Mouse (Mus musculus): ENCODE data around the gene Nav2. TPM values are rescaled to one million over a fixed set of nuclear protein-coding genes. Genes with fewer than 3 reads are reported as not detected.

Gene Nav2
- polyA plus RNA-seq, 1 experiment from 2014 or later = 2.8 TPM

- ATAC-seq = no peak
- Histone ChIP-seq H3K27me3 (replicated peaks) (0 out of 2 replicates have a peak, but pooled peaks cover 3% of the 10 kb centered on the region), H3K9me3 (replicated peaks) (no peaks in the 10 kb centered on the region), H3K4me3 (no peak overlapping the region), H3K4me1 (no peaks in the 10 kb centered on the region), H3K4me2 (no peak overlapping the region), H3K36me3 (no peaks in the 10 kb centered on the region), H3K27ac (no peak overlapping the region), H3K9ac (no peak overlapping the region)
- WGBS (ENCODE audit: insufficient replicate concordance) = 52% methylated on average over 3 of the region's 3 CpGs
These were observed 452.1 kb downstream of the Nav2 start for GRCm38 (mm10) chr7:49360597-49360996.

GRCm38 (mm10) chr7:49361465-49362090, 453.1 kb downstream of the Nav2 start:
- no peaks in the 10 kb centered on the region for H3K36me3 ChIP-seq
- no peak overlapping the region for H3K4me3 ChIP-seq
- H3K27me3 ChIP-seq (replicated peaks) = 0 out of 2 replicates have a peak, but pooled peaks cover 3% of the 10 kb centered on the region
- WGBS (ENCODE audit: insufficient replicate concordance) = 68% methylated on average over 9 of the region's 9 CpGs
- no peak overlapping the region for H3K4me2 ChIP-seq
- no peaks in the 10 kb centered on the region for H3K4me1 ChIP-seq
- H3K27ac ChIP-seq = no peak overlapping the region
- no peaks in the 10 kb centered on the region for H3K9me3 ChIP-seq (replicated peaks)
- H3K9ac ChIP-seq = no peak overlapping the region
- no peak for ATAC-seq

GRCm38 (mm10) chr7:49364486-49365162, 456.1 kb downstream of the Nav2 start:
- Histone ChIP-seq H3K4me3 (no peak overlapping the region), H3K27ac (no peak overlapping the region), H3K4me2 (no peak overlapping the region), H3K9ac (no peak overlapping the region), H3K4me1 (no peaks in the 10 kb centered on the region; the same call in 1 of the 2 replicates), H3K9me3 (replicated peaks) (no peaks in the 10 kb centered on the region), H3K27me3 (replicated peaks) (0 out of 2 replicates have a peak, but pooled peaks cover 3% of the 10 kb centered on the region), H3K36me3 (no peaks in the 10 kb centered on the region)
- no peak for ATAC-seq
- 73% methylated on average over 13 of the region's 13 CpGs for WGBS (ENCODE audit: insufficient replicate concordance)

GRCm38 (mm10) chr7:49368590-49368989, 460.1 kb downstream of the Nav2 start:
- H3K9me3 ChIP-seq (replicated peaks) = no peaks in the 10 kb centered on the region
- ATAC-seq = no peak
- peaks cover 3% of the 10 kb centered on the region; the same call in 1 of the 2 replicates for H3K27me3 ChIP-seq (replicated peaks)
- no peak overlapping the region for H3K4me3 ChIP-seq
- no peak overlapping the region for H3K9ac ChIP-seq
- H3K4me2 ChIP-seq = no peak overlapping the region
- no peak overlapping the region for H3K27ac ChIP-seq
- WGBS (ENCODE audit: insufficient replicate concordance) = 48% methylated on average over 5 of the region's 5 CpGs
- no peaks in the 10 kb centered on the region; the same call in 1 of the 2 replicates for H3K4me1 ChIP-seq
- no peaks in the 10 kb centered on the region for H3K36me3 ChIP-seq

- Histone ChIP-seq H3K36me3 (no peaks in the 10 kb centered on the region), H3K4me1 (no peaks in the 10 kb centered on the region; the same call in 1 of the 2 replicates), H3K4me2 (no peak overlapping the region), H3K27ac (no peak overlapping the region), H3K4me3 (no peak overlapping the region), H3K27me3 (replicated peaks) (peaks cover 3% of the 10 kb centered on the region; the same call in 1 of the 2 replicates), H3K9ac (no peak overlapping the region), H3K9me3 (replicated peaks) (no peaks in the 10 kb centered on the region)
- ATAC-seq = no peak
- 51% methylated on average over 3 of the region's 3 CpGs for WGBS (ENCODE audit: insufficient replicate concordance)
These were observed 460.5 kb downstream of the Nav2 start for GRCm38 (mm10) chr7:49369006-49369405.

GRCm38 (mm10) chr7:49369809-49370473, 461.4 kb downstream of the Nav2 start:
- ATAC-seq = no peak
- Histone ChIP-seq H3K27me3 (replicated peaks) (peaks cover 3% of the 10 kb centered on the region; the same call in 1 of the 2 replicates), H3K36me3 (no peaks in the 10 kb centered on the region), H3K4me3 (no peak overlapping the region), H3K4me2 (no peak overlapping the region), H3K9me3 (replicated peaks) (no peaks in the 10 kb centered on the region), H3K9ac (no peak overlapping the region), H3K27ac (no peak overlapping the region), H3K4me1 (no peaks in the 10 kb centered on the region; the same call in 1 of the 2 replicates)
- 69% methylated on average over 10 of the region's 10 CpGs for WGBS (ENCODE audit: insufficient replicate concordance)

- Histone ChIP-seq H3K4me3 (no peak overlapping the region), H3K4me2 (no peak overlapping the region), H3K27me3 (replicated peaks) (no peaks in the 10 kb centered on the region; the same call in 1 of the 2 replicates), H3K36me3 (no peaks in the 10 kb centered on the region), H3K9ac (no peak overlapping the region), H3K4me1 (no peaks in the 10 kb centered on the region; the same call in 1 of the 2 replicates), H3K27ac (no peak overlapping the region), H3K9me3 (replicated peaks) (no peaks in the 10 kb centered on the region)
- ATAC-seq = no peak
- WGBS (ENCODE audit: insufficient replicate concordance) = 61% methylated on average over 2 of the region's 2 CpGs
These were observed 462.8 kb downstream of the Nav2 start for GRCm38 (mm10) chr7:49371345-49371744.

GRCm38 (mm10) chr7:49371972-49372371, 463.5 kb downstream of the Nav2 start:
- Histone ChIP-seq H3K4me1 (no peaks in the 10 kb centered on the region; the same call in 1 of the 2 replicates), H3K9me3 (replicated peaks) (no peaks in the 10 kb centered on the region), H3K36me3 (no peaks in the 10 kb centered on the region), H3K27me3 (replicated peaks) (no peaks in the 10 kb centered on the region; the same call in 1 of the 2 replicates), H3K27ac (no peak overlapping the region), H3K4me3 (no peak overlapping the region), H3K4me2 (no peak overlapping the region), H3K9ac (no peak overlapping the region)
- no peak for ATAC-seq
- 67% methylated on average over 7 of the region's 7 CpGs for WGBS (ENCODE audit: insufficient replicate concordance)

- no peaks in the 10 kb centered on the region for H3K36me3 ChIP-seq
- no peak overlapping the region for H3K4me2 ChIP-seq
- H3K4me1 ChIP-seq = no peaks in the 10 kb centered on the region; the same call in 1 of the 2 replicates
- no peak overlapping the region for H3K9ac ChIP-seq
- WGBS (ENCODE audit: insufficient replicate concordance) = 76% methylated on average over 1 of the region's 1 CpGs
- H3K9me3 ChIP-seq (replicated peaks) = no peaks in the 10 kb centered on the region
- ATAC-seq = no peak
- H3K27ac ChIP-seq = no peak overlapping the region
- no peak overlapping the region for H3K4me3 ChIP-seq
- H3K27me3 ChIP-seq (replicated peaks) = no peaks in the 10 kb centered on the region; the same call in 1 of the 2 replicates
These were observed 464.7 kb downstream of the Nav2 start for GRCm38 (mm10) chr7:49373173-49373572.

GRCm38 (mm10) chr7:49373661-49374060, 465.1 kb downstream of the Nav2 start:
- no peaks in the 10 kb centered on the region; the same call in 1 of the 2 replicates for H3K27me3 ChIP-seq (replicated peaks)
- no peak for ATAC-seq
- WGBS (ENCODE audit: insufficient replicate concordance) = 71% methylated on average over 3 of the region's 3 CpGs
- no peak overlapping the region for H3K4me2 ChIP-seq
- H3K9ac ChIP-seq = no peak overlapping the region
- no peaks in the 10 kb centered on the region for H3K36me3 ChIP-seq
- no peak overlapping the region for H3K4me3 ChIP-seq
- H3K9me3 ChIP-seq (replicated peaks) = no peaks in the 10 kb centered on the region
- no peak overlapping the region for H3K27ac ChIP-seq
- no peaks in the 10 kb centered on the region; the same call in 1 of the 2 replicates for H3K4me1 ChIP-seq

GRCm38 (mm10) chr7:49375499-49375974, 467.0 kb downstream of the Nav2 start:
- 40% methylated on average over 9 of the region's 9 CpGs for whole genome bisulfite sequencing (ENCODE audit: insufficient replicate concordance)
- Histone ChIP-seq H3K27me3 (replicated peaks) (no peaks in the 10 kb centered on the region; the same call in 1 of the 2 replicates), H3K9me3 (replicated peaks) (no peaks in the 10 kb centered on the region), H3K4me2 (no peak overlapping the region), H3K9ac (no peak overlapping the region), H3K4me3 (no peak overlapping the region), H3K4me1 (no peaks in the 10 kb centered on the region), H3K36me3 (no peaks in the 10 kb centered on the region), H3K27ac (no peak overlapping the region)
- no peak for ATAC-seq

- H3K27ac ChIP-seq = no peak overlapping the region
- H3K4me3 ChIP-seq = no peak overlapping the region
- no peak for ATAC-seq
- no peaks in the 10 kb centered on the region for H3K27me3 ChIP-seq (replicated peaks)
- no peaks in the 10 kb centered on the region for H3K4me1 ChIP-seq
- no peak overlapping the region for H3K9ac ChIP-seq
- no peaks in the 10 kb centered on the region for H3K36me3 ChIP-seq
- WGBS (ENCODE audit: insufficient replicate concordance) = 49% methylated on average over 5 of the region's 5 CpGs
- H3K9me3 ChIP-seq (replicated peaks) = no peaks in the 10 kb centered on the region
- no peak overlapping the region for H3K4me2 ChIP-seq
These were observed 470.1 kb downstream of the Nav2 start for GRCm38 (mm10) chr7:49378608-49379007.

All from liver, embryonic 12.5 days (tissue).